Mouse (Mus musculus): ENCODE measurements at regions not wholly inside any gene's neighbourhood (a gene's known extent, or its start where the extent isn't known, plus 50 kb on each side); places are given as distances from the start of the nearest gene placed in this dataset.

DNA sequence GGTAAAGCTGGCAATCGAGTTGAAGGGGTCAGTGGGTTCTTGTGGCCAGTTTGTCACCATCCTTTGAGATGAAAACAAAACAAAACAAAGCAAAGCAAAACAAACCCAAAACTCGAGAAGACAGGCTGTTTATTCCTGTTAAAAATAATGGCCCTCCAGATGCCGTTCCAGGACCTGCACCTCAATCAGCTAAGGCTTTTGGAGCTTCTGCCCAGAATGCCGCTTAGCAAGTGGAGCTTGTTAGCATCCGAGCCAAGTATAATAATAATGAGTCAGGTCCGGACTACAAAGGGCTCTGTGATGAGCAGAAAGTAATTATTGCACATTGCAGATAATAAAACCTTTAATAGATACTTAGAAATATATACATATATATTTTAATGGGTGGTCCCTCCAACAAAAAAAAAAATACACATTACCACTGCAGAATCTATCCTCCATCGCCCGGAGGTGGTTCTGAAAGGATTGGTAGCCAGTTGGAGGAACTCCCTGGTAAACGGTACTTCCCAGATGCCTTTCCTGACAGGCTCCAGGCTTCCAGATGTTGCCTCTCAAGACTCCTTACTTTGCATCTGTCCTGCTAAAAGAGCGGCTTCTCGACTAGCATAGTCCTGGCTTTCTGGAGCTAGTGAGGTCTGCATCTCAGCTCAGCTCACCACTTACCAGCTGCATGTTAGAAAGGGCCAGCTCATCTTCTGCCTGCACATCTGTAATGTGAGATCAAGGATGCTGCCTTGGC lies 1145.8 kb upstream of the A1bg start:
- ATAC-seq (ENCODE audit: extremely low read depth, insufficient number of reproducible peaks, low FRiP score, poor library complexity, severe bottlenecking), result no peak

GRCm38 (mm10) chr15:62064399-62064798 lies 1141.6 kb upstream of the A1bg start:
- no peak for ATAC-seq (ENCODE audit: extremely low read depth, insufficient number of reproducible peaks, low FRiP score, poor library complexity, severe bottlenecking)

DNA sequence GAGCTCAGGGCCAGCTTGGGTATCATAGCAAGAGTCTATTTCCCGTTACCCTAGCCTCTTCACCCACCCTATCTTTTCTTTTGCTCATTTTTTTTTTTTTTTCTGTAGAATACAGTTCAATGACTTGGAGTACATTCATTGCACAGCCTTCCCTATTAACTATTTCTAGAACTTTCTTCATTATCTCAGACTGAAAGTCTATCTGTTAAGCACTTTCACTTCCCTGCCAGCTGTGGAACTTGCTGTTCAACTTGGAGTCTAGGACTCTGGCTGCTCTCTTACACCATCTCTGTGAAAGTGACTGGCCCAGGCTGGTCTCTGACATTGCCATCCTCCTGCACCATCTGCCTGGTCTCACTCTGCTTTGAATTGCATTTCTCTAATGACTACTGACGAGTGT lies 1134.6 kb upstream of the A1bg start:
- no peak for ATAC-seq (ENCODE audit: extremely low read depth, insufficient number of reproducible peaks, low FRiP score, poor library complexity, severe bottlenecking)

DNA sequence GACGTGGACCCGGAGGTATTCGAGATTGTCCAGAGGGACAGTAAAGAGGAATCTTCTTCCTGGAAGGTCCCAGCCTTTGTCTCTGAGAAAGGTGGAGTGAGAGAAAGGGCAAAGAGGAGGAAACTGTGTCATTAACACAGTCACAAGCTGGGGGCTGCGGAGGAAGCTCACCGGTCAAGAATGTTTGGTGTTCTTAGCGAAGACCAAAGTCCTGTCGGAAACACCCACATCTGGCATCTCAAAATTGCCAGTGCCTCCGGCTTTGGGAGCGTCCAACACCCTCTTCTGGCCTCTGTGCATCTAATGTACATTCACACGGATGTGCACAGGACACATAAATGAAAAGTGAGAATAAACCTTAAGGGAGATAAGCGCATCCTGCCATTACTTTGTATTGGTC lies 1134.1 kb upstream of the A1bg start:
- no peak for ATAC-seq (ENCODE audit: extremely low read depth, insufficient number of reproducible peaks, low FRiP score, poor library complexity, severe bottlenecking)

DNA sequence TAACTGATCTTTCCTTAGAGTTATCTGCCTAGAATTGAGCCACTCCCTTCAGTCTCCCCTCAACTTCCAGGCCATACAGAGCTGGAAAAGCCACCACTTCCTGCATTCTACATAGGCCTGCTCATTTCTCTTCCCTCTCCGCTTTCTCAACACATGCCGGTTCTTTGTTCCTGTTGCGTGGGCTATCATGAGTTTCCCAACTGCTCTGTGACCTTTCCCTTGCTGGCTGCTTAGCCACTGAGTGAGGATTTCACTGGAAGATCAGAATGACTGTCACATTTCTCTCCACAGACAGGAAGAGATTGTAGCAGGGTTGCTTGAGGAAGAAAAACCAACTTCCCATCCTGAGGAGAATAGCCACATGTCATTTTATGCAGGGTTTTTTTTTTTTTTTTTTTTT lies 1133.6 kb upstream of the A1bg start:
- no peak for ATAC-seq (ENCODE audit: extremely low read depth, insufficient number of reproducible peaks, low FRiP score, poor library complexity, severe bottlenecking)

DNA sequence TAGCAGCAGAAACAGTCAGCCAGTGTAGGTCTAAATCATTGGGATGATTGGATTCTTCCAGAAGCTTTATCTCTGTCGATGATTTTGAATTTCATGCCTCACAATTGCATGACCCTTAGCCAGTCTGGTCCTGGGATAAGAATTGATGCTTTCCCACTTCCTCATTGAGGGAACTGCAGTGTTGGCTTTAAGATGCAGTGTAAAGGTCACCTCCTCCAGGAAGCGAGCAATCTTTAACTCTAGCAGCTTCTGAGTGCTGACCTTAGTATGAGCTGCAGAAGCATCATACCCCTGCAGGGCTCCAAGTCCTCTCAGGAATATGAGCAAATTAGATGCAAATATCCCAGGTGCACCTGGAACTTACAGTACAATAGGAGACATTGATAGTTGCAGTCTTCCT lies 1132.2 kb upstream of the A1bg start:
- ATAC-seq (ENCODE audit: extremely low read depth, insufficient number of reproducible peaks, low FRiP score, poor library complexity, severe bottlenecking), result no peak

DNA sequence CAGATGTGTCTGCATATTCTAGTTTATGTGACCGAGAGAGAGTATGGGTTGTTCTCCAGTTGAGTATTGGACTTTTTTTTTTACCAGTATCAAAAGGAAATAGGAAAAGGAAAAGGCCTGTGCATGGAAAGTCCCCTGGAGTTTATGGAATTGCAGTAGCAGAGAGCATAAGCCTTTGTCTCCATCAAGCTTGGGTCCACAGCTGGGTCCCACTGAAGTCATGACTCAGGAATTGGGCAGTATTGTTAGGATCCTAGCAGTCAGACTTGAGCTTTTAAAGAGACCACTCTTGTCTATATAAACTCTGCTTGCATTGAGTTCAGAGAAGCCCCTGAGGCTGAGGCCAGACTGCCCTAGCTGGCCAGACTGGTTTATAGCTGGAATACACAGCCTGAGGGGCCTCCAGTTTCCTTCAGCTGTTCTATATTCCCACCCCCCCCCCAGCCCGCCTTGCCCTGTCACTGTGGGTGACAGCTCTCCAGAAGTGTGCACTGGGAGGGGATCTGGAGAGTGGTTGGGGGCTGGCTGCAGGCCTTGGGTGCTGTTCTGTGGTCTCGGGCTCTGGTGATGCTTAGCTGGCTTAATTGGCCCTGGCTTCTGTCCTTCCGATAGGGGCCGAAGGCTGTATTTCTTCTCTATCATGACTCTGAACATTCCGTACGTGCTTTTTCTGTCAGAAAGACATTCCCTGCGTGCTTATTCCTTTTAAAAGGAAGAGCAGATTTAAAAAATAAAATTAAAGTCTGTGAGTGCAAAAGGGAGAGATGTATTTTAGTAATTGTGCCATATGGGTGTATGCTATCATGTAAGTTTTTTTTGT lies 1130.8 kb upstream of the A1bg start:
- no peak for ATAC-seq (ENCODE audit: extremely low read depth, insufficient number of reproducible peaks, low FRiP score, poor library complexity, severe bottlenecking)

DNA sequence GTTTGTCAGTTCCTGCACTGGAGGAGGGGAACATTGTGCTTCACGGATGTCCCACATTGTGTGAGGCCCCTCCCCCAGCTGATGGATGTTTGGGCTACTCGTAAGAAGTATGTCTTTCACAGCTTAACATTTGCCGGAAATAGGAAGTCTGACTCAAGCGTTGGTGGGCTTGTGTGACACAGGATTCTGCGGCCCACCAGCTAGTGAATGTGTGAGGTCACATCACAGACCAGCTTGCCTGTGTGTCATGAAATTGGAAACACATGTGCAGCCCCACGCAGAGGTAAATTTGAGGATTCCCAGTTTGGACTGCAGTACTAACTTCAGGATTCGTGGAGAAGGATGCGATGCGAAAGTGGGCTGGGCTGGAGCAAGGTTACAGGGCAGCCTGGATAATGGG lies 1126.6 kb upstream of the A1bg start:
- ATAC-seq (ENCODE audit: extremely low read depth, insufficient number of reproducible peaks, low FRiP score, poor library complexity, severe bottlenecking), result no peak

- ATAC-seq (ENCODE audit: extremely low read depth, insufficient number of reproducible peaks, low FRiP score, poor library complexity, severe bottlenecking), result no peak
Measured at GRCm38 (mm10) chr15:62048981-62049380, 1126.2 kb upstream of the A1bg start.

DNA sequence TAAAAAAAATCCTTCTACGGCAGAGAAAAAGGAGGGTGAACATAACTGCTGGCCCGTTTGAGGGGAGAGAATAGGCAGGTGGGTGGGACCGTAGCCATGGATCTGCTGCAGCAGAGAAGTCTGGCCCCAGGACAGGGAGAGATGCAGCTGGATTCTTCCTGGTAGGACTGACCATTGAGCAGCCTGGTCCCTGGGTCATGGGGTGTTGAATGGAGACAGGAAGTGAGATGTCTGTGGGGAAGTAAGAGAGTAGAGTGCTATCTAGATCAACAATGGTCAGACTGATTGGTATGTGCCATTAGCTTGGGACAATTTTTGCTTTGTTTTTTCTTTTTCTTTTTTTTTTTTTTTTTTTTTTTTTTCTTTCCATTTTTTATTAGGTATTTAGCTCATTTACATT lies 1123.5 kb upstream of the A1bg start:
- ATAC-seq (ENCODE audit: extremely low read depth, insufficient number of reproducible peaks, low FRiP score, poor library complexity, severe bottlenecking), result no peak

- no peak for ATAC-seq (ENCODE audit: extremely low read depth, insufficient number of reproducible peaks, low FRiP score, poor library complexity, severe bottlenecking)
Measured at GRCm38 (mm10) chr15:62044654-62045335, 1122.0 kb upstream of the A1bg start.

GRCm38 (mm10) chr15:62043617-62044392 lies 1121.0 kb upstream of the A1bg start:
- ATAC-seq (ENCODE audit: extremely low read depth, insufficient number of reproducible peaks, low FRiP score, poor library complexity, severe bottlenecking), result no peak

DNA sequence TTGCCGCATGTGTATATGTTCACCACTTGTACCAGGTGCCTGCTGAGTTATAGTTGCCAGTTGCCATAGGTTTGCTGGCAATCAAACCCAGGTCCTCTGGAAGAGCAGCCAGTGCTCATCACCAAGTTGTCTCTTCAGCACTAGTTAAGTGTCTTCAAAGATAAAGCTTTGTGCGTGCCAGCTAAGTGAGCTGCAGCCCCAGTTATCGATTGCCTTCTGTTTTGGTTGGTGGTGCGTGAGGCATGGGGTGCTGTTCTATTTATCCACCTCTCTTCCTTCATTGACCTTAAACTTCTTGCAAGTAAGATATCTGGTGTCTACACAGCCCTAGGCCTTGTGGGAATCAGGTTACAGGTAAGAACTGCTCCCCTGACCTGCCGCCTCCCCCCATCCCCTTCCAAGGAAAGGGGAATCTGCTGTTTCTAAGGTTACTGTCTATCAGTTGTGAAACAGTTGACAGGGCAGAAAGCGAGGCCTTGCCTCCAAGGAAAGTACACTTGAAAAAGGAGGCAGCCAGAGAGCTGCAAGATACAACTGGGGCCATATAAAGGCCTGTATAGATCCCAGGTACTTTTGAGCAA lies 1120.2 kb upstream of the A1bg start:
- no peak for ATAC-seq (ENCODE audit: extremely low read depth, insufficient number of reproducible peaks, low FRiP score, poor library complexity, severe bottlenecking)

Data from neutrophil, adult 5-6 weeks (primary cell).